Mouse (Mus musculus): Measurements from ENCODE around the gene Gm20547.

GRCm38 (mm10) chr17:34893072-34893824 lies 11.4 kb upstream of the Gm20547 start:
- no peak for TF ChIP-seq CTCF (conservative IDR thresholded peaks at IDR 0.05; ENCODE audit: insufficient read depth, insufficient read length, low read depth, low read length)
- no peak for TF ChIP-seq POLR2A (IDR thresholded peaks at IDR 0.05; ENCODE audit: low read depth, low read length)
